Mouse (Mus musculus): ENCODE measurements at regions not wholly inside any gene's neighbourhood (a gene's known extent, or its start where the extent isn't known, plus 50 kb on each side); places are given as distances from the start of the nearest gene placed in this dataset.

GRCm38 (mm10) chr4:54838111-54838510 is 106.7 kb upstream of the Zfp462 start:
- Histone ChIP-seq H3K27ac (no peak overlapping the region), H3K9ac (no peak overlapping the region), H3K9me3 (replicated peaks) (no peaks in the 10 kb centered on the region), H3K4me2 (no peak overlapping the region), H3K4me3 (replicated peaks) (no peak overlapping the region), H3K36me3 (no peaks in the 10 kb centered on the region), H3K27me3 (no peaks in the 10 kb centered on the region), H3K4me1 (0 out of 2 replicates have a peak, but pooled peaks cover 3% of the 10 kb centered on the region)
- WGBS, result 32% methylated on average over 5 of the region's 5 CpGs
- no peak for ATAC-seq (replicated peaks; ENCODE audit: low FRiP score)

DNA sequence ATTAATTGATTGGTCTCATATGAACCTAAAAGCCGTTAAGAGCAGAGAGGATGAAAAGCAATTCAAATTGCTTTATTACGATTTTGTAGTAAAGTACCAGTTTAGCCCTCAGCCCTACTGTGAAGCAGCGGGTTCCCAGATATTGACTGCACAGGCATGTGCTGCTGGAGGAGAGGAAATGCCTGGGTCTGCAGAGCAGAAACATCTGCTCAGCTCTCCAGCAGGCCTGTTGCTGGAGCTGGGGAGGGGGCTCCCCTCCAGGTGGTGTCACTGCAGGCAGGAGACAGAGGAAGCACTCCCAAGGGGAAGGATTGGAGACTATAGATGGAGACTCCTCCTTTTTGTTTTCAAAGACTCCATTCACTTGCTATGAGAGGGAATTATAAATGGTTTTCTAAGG is 106.1 kb upstream of the Zfp462 start:
- Histone ChIP-seq H3K27me3 (no peaks in the 10 kb centered on the region), H3K9me3 (replicated peaks) (no peaks in the 10 kb centered on the region), H3K27ac (no peak overlapping the region), H3K4me1 (0 out of 2 replicates have a peak, but pooled peaks cover 3% of the 10 kb centered on the region), H3K9ac (no peak overlapping the region), H3K36me3 (no peaks in the 10 kb centered on the region), H3K4me3 (replicated peaks) (no peak overlapping the region), H3K4me2 (no peak overlapping the region)
- ATAC-seq (replicated peaks; ENCODE audit: low FRiP score), result no peak
- WGBS, result 28% methylated on average over 3 of the region's 3 CpGs

DNA sequence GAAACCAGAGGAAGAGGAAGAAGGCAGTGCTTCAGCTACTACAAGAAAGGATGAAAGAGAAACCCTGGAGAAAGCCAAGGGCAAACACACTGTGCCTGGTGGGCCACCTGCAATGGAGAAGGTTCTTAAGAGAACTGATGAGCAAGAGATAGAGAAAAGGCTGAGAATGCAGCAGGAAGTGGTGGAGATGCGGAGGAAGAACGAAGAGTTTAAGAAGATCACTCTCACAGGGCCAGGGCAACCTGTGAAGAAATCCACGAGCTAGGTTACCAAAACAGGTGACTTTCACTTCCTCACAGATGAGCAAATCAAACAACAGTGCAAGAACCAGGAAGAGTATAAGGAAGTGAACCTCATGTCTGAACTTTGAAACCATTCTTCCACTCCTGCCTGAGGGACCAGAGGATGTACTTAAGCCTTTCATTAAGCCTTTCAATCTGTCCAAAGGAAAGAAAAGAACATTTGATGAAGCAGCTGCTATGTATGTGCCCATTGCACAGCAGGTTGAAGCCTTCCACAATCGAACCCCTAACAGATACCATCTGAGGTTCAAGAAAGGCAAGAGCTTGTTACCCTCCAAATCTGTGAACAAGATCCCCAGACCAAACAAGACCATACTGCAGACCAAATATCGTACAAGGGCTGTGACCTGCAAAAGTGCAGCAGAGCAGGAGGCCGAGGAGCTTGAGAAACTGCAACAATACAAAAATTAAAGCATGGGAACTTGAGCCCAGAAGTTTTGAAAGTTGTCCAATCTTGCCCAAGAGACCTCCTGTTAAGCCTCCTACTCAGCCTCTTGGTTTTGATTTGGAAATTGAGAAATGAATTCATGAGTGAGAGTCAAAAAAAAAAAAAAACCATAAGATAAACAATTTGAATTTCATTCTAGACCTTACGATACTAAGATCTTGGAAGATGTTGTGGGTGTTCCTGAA is 91.6 kb upstream of the Zfp462 start:
- WGBS, result 89% methylated on average over 7 of the region's 7 CpGs

DNA sequence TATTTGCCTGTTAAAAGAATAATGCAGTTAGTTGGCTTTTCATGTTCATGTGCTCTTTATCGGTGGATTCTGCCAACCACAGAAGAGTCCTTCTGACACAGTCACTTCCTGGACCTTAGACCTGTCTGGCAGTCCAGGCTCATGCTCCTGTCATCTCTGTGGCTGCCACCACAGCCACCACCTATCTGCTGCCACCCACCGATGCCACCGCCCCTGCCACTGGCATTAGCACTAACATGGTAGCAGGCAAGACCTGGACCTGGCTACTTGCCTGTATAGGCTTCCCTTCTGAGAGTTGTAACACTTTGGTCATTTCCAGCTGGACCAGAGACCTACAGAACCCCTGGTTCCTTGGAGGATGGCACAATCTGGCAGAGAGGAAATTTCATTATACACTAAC is 86.2 kb upstream of the Zfp462 start:
- Histone ChIP-seq H3K9me3 (replicated peaks) (no peaks in the 10 kb centered on the region), H3K4me1 (0 out of 2 replicates have a peak, but pooled peaks cover 4% of the 10 kb centered on the region), H3K4me2 (no peak overlapping the region), H3K9ac (no peak overlapping the region), H3K27me3 (no peaks in the 10 kb centered on the region), H3K36me3 (no peaks in the 10 kb centered on the region), H3K4me3 (replicated peaks) (no peak overlapping the region), H3K27ac (no peak overlapping the region)
- ATAC-seq (replicated peaks; ENCODE audit: low FRiP score), result no peak
- WGBS, result 97% methylated on average over 3 of the region's 3 CpGs

More for the DNA sequence above, 91.6 kb upstream of the Zfp462 start:
- Histone ChIP-seq H3K9ac (no peak overlapping the region), H3K4me1 (0 out of 2 replicates have a peak, but pooled peaks cover 4% of the 10 kb centered on the region), H3K9me3 (replicated peaks) (no peaks in the 10 kb centered on the region), H3K36me3 (no peaks in the 10 kb centered on the region), H3K27ac (no peak overlapping the region), H3K4me2 (no peak overlapping the region), H3K4me3 (replicated peaks) (no peak overlapping the region), H3K27me3 (no peaks in the 10 kb centered on the region)
- no peak for ATAC-seq (replicated peaks; ENCODE audit: low FRiP score)

DNA sequence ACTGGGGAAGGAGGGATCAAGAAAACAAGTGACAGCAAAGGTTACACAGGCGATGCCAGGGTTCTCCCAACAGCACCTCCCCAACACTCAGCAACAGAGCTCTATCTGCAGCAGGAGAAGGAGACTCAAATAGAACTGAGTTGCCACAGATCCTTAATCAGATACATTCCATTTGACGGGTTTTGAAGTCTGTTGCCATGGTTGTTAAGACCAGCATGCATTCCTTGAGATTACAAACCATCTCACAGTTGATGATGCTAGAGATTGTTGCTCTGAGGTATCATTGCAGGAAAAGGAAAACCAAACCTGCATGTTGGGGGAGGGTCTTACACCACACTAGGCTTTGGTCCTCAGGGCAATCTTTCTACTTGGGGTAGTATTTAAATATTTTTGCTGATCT is 78.8 kb upstream of the Zfp462 start:
- no peak overlapping the region for H3K4me2 ChIP-seq
- H3K27ac ChIP-seq, result no peak overlapping the region
- H3K27me3 ChIP-seq, result no peaks in the 10 kb centered on the region
- H3K4me1 ChIP-seq, result no peaks in the 10 kb centered on the region
- ATAC-seq (replicated peaks; ENCODE audit: low FRiP score), result no peak
- H3K9me3 ChIP-seq (replicated peaks), result no peaks in the 10 kb centered on the region
- H3K36me3 ChIP-seq, result no peaks in the 10 kb centered on the region
- 56% methylated on average over 2 of the region's 2 CpGs for WGBS
- H3K4me3 ChIP-seq (replicated peaks), result no peak overlapping the region
- no peak overlapping the region for H3K9ac ChIP-seq

DNA sequence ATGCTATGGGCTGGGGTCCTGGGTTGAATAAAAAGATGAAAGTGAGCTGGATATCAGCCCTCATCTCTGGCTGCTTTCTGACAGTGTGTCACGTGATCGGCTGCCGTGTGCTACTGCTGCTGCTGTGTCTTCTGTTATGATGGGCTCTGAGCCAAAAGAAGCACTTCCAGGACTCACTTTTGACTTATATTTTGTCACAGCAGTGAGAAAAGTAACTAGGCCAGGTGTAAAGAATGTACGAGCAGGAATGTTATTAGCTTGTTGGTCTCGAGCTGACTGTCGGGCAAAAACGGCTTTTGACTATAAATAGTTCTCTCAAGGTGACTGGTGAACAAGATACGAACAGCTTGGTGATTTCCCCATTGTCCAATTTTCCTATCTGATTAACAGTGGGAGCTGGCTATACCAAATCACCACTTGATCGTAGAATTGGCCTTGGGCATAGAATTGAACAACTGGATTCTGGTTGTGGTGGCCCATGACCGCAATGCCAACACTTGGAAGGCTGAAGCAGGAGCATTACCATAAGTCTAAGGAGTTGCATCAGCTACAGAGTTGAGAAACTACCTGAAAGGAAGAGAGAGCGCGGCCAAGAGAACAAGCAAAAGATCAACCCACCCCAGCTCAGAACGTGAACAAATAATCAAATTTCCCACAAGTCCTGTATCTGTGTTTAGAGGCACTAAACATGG is 70.6 kb upstream of the Zfp462 start:
- H3K4me2 ChIP-seq, result no peak overlapping the region
- H3K4me3 ChIP-seq (replicated peaks), result no peak overlapping the region
- no peaks in the 10 kb centered on the region for H3K27me3 ChIP-seq
- ATAC-seq (replicated peaks; ENCODE audit: low FRiP score), result no peak
- no peak overlapping the region for H3K27ac ChIP-seq
- H3K9ac ChIP-seq, result no peak overlapping the region
- H3K9me3 ChIP-seq (replicated peaks), result no peaks in the 10 kb centered on the region
- H3K4me1 ChIP-seq, result peaks cover 6% of the 10 kb centered on the region
- no peaks in the 10 kb centered on the region for H3K36me3 ChIP-seq
- WGBS, result 79% methylated on average over 13 of the region's 13 CpGs

DNA sequence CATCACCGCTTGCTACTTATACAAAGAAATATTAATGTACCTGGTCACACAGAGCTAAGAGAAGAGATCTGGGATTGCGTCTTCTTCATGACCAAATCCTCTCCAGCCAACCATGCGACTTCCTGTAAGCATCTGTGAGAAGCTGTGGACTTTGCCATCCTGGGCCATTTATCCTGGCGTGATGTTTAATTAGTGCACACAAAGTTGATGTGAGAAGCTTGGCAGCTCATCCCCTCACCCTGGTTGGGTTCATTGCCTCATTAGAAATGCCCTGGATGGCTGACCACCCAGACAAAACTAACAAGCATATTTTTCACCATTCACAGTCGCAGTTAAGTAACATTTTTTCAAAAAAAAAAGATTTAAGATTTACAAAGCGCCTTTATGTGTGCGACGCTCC is 69.3 kb upstream of the Zfp462 start:
- ATAC-seq (replicated peaks; ENCODE audit: low FRiP score), result no peak
- H3K27me3 ChIP-seq, result no peaks in the 10 kb centered on the region
- H3K27ac ChIP-seq, result no peak overlapping the region
- H3K4me2 ChIP-seq, result no peak overlapping the region
- 69% methylated on average over 8 of the region's 8 CpGs for WGBS
- no peaks in the 10 kb centered on the region for H3K36me3 ChIP-seq
- no peaks in the 10 kb centered on the region for H3K9me3 ChIP-seq (replicated peaks)
- no peak overlapping the region for H3K9ac ChIP-seq
- H3K4me3 ChIP-seq (replicated peaks), result no peak overlapping the region
- peaks cover 6% of the 10 kb centered on the region for H3K4me1 ChIP-seq

DNA sequence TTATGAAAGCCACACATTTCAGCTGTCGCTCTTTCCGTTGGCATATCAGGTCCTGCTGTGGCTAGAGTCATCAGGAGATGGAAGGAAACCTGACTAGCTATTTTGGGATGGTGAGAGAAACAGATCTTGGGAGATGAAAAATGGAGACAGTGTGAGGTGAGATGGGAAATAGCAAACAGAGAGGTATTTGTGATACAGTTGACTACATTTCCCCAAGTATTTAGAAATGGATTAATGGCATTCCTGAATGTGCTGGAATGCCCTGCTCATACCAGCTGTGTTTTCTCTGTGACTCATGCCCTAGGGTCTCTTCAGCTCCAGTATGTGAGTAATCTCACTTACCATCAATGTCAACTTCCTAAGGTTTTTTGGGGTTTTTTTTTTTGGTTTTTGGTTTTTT is 67.5 kb upstream of the Zfp462 start:
- WGBS, result 61% methylated on average over 2 of the region's 2 CpGs
- H3K4me1 ChIP-seq, result peaks cover 6% of the 10 kb centered on the region
- no peaks in the 10 kb centered on the region for H3K27me3 ChIP-seq
- H3K9ac ChIP-seq, result no peak overlapping the region
- no peaks in the 10 kb centered on the region for H3K9me3 ChIP-seq (replicated peaks)
- H3K4me2 ChIP-seq, result no peak overlapping the region
- no peaks in the 10 kb centered on the region for H3K36me3 ChIP-seq
- no peak overlapping the region for H3K4me3 ChIP-seq (replicated peaks)
- H3K27ac ChIP-seq, result no peak overlapping the region
- ATAC-seq (replicated peaks; ENCODE audit: low FRiP score), result no peak

GRCm38 (mm10) chr4:54878531-54878930 is 66.3 kb upstream of the Zfp462 start:
- no peak overlapping the region for H3K9ac ChIP-seq
- no peak overlapping the region for H3K27ac ChIP-seq
- H3K4me3 ChIP-seq (replicated peaks), result no peak overlapping the region
- 79% methylated on average over 3 of the region's 3 CpGs for WGBS
- H3K27me3 ChIP-seq, result no peaks in the 10 kb centered on the region
- H3K36me3 ChIP-seq, result no peaks in the 10 kb centered on the region
- H3K9me3 ChIP-seq (replicated peaks), result no peaks in the 10 kb centered on the region
- no peak overlapping the region for H3K4me2 ChIP-seq
- no peak for ATAC-seq (replicated peaks; ENCODE audit: low FRiP score)
- H3K4me1 ChIP-seq, result peaks cover 6% of the 10 kb centered on the region

DNA sequence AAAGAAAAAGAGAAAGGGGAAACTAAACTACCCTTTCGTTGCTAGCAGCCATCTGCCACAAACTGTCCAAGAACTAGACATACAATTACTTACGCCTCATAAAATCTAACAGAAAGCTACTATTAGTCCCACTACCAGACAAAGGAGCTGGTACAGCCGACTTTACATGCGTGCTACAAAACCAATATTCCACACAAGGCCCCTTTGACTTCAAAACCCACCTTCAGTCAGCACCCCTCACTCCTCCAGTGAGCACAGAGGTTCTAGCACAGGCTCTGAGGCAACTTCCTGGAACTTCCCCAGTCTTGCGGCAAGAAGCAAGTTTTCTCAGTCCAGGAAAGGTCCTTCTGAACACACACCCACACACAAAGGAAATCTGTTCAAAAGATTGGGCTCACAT is 51.6 kb upstream of the Zfp462 start:
- Histone ChIP-seq H3K4me1 (no peaks in the 10 kb centered on the region), H3K27me3 (no peaks in the 10 kb centered on the region), H3K36me3 (no peaks in the 10 kb centered on the region), H3K27ac (no peak overlapping the region), H3K9ac (no peak overlapping the region), H3K4me2 (no peak overlapping the region), H3K9me3 (replicated peaks) (no peaks in the 10 kb centered on the region), H3K4me3 (replicated peaks) (no peak overlapping the region)
- WGBS, result 49% methylated on average over 5 of the region's 5 CpGs
- ATAC-seq (replicated peaks; ENCODE audit: low FRiP score), result no peak

All from kidney, embryonic 15.5 days (tissue).